Mouse (Mus musculus): ENCODE data around the gene Nrf1. TPM values are rescaled to one million over a fixed set of nuclear protein-coding genes. Genes with fewer than 3 reads are reported as not detected.

The Nrf1 gene
- polyA plus RNA-seq, 1 experiment from 2014 or later, result 60.9 TPM

GRCm38 (mm10) chr6:30153733-30154415, 106.1 kb downstream of the Nrf1 start:
- no peak overlapping the region for H3K9ac ChIP-seq (replicated peaks; ENCODE audit: low read depth, low read length)
- H3K4me2 ChIP-seq (replicated peaks; ENCODE audit: low read depth, low read length), result no peak overlapping the region
- H3K9me3 ChIP-seq (ENCODE audit: control insufficient read depth, low read depth, low read length), result no peaks in the 10 kb centered on the region
- no peaks in the 10 kb centered on the region for H3K4me1 ChIP-seq (ENCODE audit: control insufficient read depth, insufficient read depth, low read length)
- no peak overlapping the region for H3K27ac ChIP-seq (ENCODE audit: low read length)
- 95% methylated on average over 15 of the region's 15 CpGs for WGBS
- 0 out of 2 replicates have a peak, but pooled peaks cover 9% of the 10 kb centered on the region for H3K36me3 ChIP-seq (ENCODE audit: control insufficient read depth, insufficient read depth, low read length)
- no peak for ATAC-seq (ENCODE audit: insufficient number of reproducible peaks, insufficient read depth, low FRiP score, low read depth)
- no peaks in the 10 kb centered on the region for H3K27me3 ChIP-seq (ENCODE audit: control insufficient read depth, insufficient read depth, low read length)
- H3K4me3 ChIP-seq (ENCODE audit: low read depth, low read length), result no peak overlapping the region

GRCm38 (mm10) chr6:30159516-30160045, 111.8 kb downstream of the Nrf1 start:
- H3K27ac ChIP-seq (ENCODE audit: low read length), result no peak overlapping the region
- no peak for ATAC-seq (ENCODE audit: insufficient number of reproducible peaks, insufficient read depth, low FRiP score, low read depth)
- 80% methylated on average over 4 of the region's 4 CpGs for WGBS

GRCm38 (mm10) chr6:30160408-30160807, 112.6 kb downstream of the Nrf1 start:
- H3K36me3 ChIP-seq (ENCODE audit: control insufficient read depth, insufficient read depth, low read length), result no peaks in the 10 kb centered on the region
- H3K4me2 ChIP-seq (replicated peaks; ENCODE audit: low read depth, low read length), result no peak overlapping the region
- no peaks in the 10 kb centered on the region for H3K9me3 ChIP-seq (ENCODE audit: control insufficient read depth, low read depth, low read length)
- 71% methylated on average over 4 of the region's 4 CpGs for WGBS
- no peaks in the 10 kb centered on the region for H3K27me3 ChIP-seq (ENCODE audit: control insufficient read depth, insufficient read depth, low read length)
- ATAC-seq (ENCODE audit: insufficient number of reproducible peaks, insufficient read depth, low FRiP score, low read depth), result no peak
- H3K27ac ChIP-seq (ENCODE audit: low read length), result no peak overlapping the region
- H3K4me3 ChIP-seq (ENCODE audit: low read depth, low read length), result no peak overlapping the region
- H3K9ac ChIP-seq (replicated peaks; ENCODE audit: low read depth, low read length), result no peak overlapping the region
- peaks cover 8% of the 10 kb centered on the region; the same call in 1 of the 2 replicates for H3K4me1 ChIP-seq (ENCODE audit: control insufficient read depth, insufficient read depth, low read length)

More at GRCm38 (mm10) chr6:30159516-30160045, 111.8 kb downstream of the Nrf1 start:
- H3K4me1 ChIP-seq (ENCODE audit: control insufficient read depth, insufficient read depth, low read length), result peaks cover 8% of the 10 kb centered on the region; the same call in 1 of the 2 replicates
- H3K9me3 ChIP-seq (ENCODE audit: control insufficient read depth, low read depth, low read length), result no peaks in the 10 kb centered on the region
- H3K27me3 ChIP-seq (ENCODE audit: control insufficient read depth, insufficient read depth, low read length), result no peaks in the 10 kb centered on the region
- no peak overlapping the region for H3K9ac ChIP-seq (replicated peaks; ENCODE audit: low read depth, low read length)
- H3K4me2 ChIP-seq (replicated peaks; ENCODE audit: low read depth, low read length), result no peak overlapping the region
- no peak overlapping the region for H3K4me3 ChIP-seq (ENCODE audit: low read depth, low read length)
- H3K36me3 ChIP-seq (ENCODE audit: control insufficient read depth, insufficient read depth, low read length), result no peaks in the 10 kb centered on the region

GRCm38 (mm10) chr6:30161618-30162017, 113.8 kb downstream of the Nrf1 start:
- no peak overlapping the region for H3K27ac ChIP-seq (ENCODE audit: low read length)
- H3K9ac ChIP-seq (replicated peaks; ENCODE audit: low read depth, low read length), result no peak overlapping the region
- no peaks in the 10 kb centered on the region for H3K9me3 ChIP-seq (ENCODE audit: control insufficient read depth, low read depth, low read length)
- H3K27me3 ChIP-seq (ENCODE audit: control insufficient read depth, insufficient read depth, low read length), result no peaks in the 10 kb centered on the region
- ATAC-seq (ENCODE audit: insufficient number of reproducible peaks, insufficient read depth, low FRiP score, low read depth), result no peak
- no peaks in the 10 kb centered on the region for H3K36me3 ChIP-seq (ENCODE audit: control insufficient read depth, insufficient read depth, low read length)
- no peak overlapping the region for H3K4me2 ChIP-seq (replicated peaks; ENCODE audit: low read depth, low read length)
- 64% methylated on average over 2 of the region's 2 CpGs for WGBS
- peaks cover 8% of the 10 kb centered on the region; the same call in 1 of the 2 replicates for H3K4me1 ChIP-seq (ENCODE audit: control insufficient read depth, insufficient read depth, low read length)
- no peak overlapping the region for H3K4me3 ChIP-seq (ENCODE audit: low read depth, low read length)

- no peak for ATAC-seq (ENCODE audit: insufficient number of reproducible peaks, insufficient read depth, low FRiP score, low read depth)
- Histone ChIP-seq H3K4me1 (ENCODE audit: control insufficient read depth, insufficient read depth, low read length) (peaks cover 8% of the 10 kb centered on the region; the same call in 1 of the 2 replicates), H3K9me3 (ENCODE audit: control insufficient read depth, low read depth, low read length) (no peaks in the 10 kb centered on the region), H3K36me3 (ENCODE audit: control insufficient read depth, insufficient read depth, low read length) (no peaks in the 10 kb centered on the region), H3K27me3 (ENCODE audit: control insufficient read depth, insufficient read depth, low read length) (no peaks in the 10 kb centered on the region), H3K4me3 (ENCODE audit: low read depth, low read length) (no peak overlapping the region), H3K9ac (replicated peaks; ENCODE audit: low read depth, low read length) (no peak overlapping the region), H3K27ac (ENCODE audit: low read length) (no peak overlapping the region), H3K4me2 (replicated peaks; ENCODE audit: low read depth, low read length) (no peak overlapping the region)
- 43% methylated on average over 7 of the region's 7 CpGs for WGBS
Observed at GRCm38 (mm10) chr6:30162091-30162490, 114.3 kb downstream of the Nrf1 start.

GRCm38 (mm10) chr6:30166349-30166748, 118.6 kb downstream of the Nrf1 start:
- no peak for ATAC-seq (ENCODE audit: insufficient number of reproducible peaks, insufficient read depth, low FRiP score, low read depth)
- Histone ChIP-seq H3K4me1 (ENCODE audit: control insufficient read depth, insufficient read depth, low read length) (peaks cover 13% of the 10 kb centered on the region), H3K27me3 (ENCODE audit: control insufficient read depth, insufficient read depth, low read length) (peaks cover 11% of the 10 kb centered on the region), H3K27ac (ENCODE audit: low read length) (no peak overlapping the region), H3K9me3 (ENCODE audit: control insufficient read depth, low read depth, low read length) (no peaks in the 10 kb centered on the region), H3K36me3 (ENCODE audit: control insufficient read depth, insufficient read depth, low read length) (no peaks in the 10 kb centered on the region), H3K9ac (replicated peaks; ENCODE audit: low read depth, low read length) (no peak overlapping the region), H3K4me3 (ENCODE audit: low read depth, low read length) (no peak overlapping the region), H3K4me2 (replicated peaks; ENCODE audit: low read depth, low read length) (no peak overlapping the region)
- WGBS, result 62% methylated on average over 3 of the region's 3 CpGs

GRCm38 (mm10) chr6:30167192-30167591, 119.4 kb downstream of the Nrf1 start:
- Histone ChIP-seq H3K4me1 (ENCODE audit: control insufficient read depth, insufficient read depth, low read length) (peaks cover 10% of the 10 kb centered on the region), H3K9me3 (ENCODE audit: control insufficient read depth, low read depth, low read length) (no peaks in the 10 kb centered on the region), H3K27me3 (ENCODE audit: control insufficient read depth, insufficient read depth, low read length) (peaks cover 12% of the 10 kb centered on the region), H3K27ac (ENCODE audit: low read length) (no peak overlapping the region), H3K36me3 (ENCODE audit: control insufficient read depth, insufficient read depth, low read length) (no peaks in the 10 kb centered on the region), H3K4me3 (ENCODE audit: low read depth, low read length) (no peak overlapping the region), H3K4me2 (replicated peaks; ENCODE audit: low read depth, low read length) (no peak overlapping the region), H3K9ac (replicated peaks; ENCODE audit: low read depth, low read length) (no peak overlapping the region)
- WGBS, result 28% methylated on average over 11 of the region's 11 CpGs
- ATAC-seq (ENCODE audit: insufficient number of reproducible peaks, insufficient read depth, low FRiP score, low read depth), result no peak

- peaks cover 11% of the 10 kb centered on the region for H3K4me1 ChIP-seq (ENCODE audit: control insufficient read depth, insufficient read depth, low read length)
- no peak overlapping the region for H3K4me2 ChIP-seq (replicated peaks; ENCODE audit: low read depth, low read length)
- no peak overlapping the region for H3K9ac ChIP-seq (replicated peaks; ENCODE audit: low read depth, low read length)
- no peak overlapping the region for H3K4me3 ChIP-seq (ENCODE audit: low read depth, low read length)
- no peak overlapping the region for H3K27ac ChIP-seq (ENCODE audit: low read length)
- H3K27me3 ChIP-seq (ENCODE audit: control insufficient read depth, insufficient read depth, low read length), result peaks cover 20% of the 10 kb centered on the region
- no peaks in the 10 kb centered on the region for H3K9me3 ChIP-seq (ENCODE audit: control insufficient read depth, low read depth, low read length)
- no peak for ATAC-seq (ENCODE audit: insufficient number of reproducible peaks, insufficient read depth, low FRiP score, low read depth)
- WGBS, result 77% methylated on average over 3 of the region's 3 CpGs
- H3K36me3 ChIP-seq (ENCODE audit: control insufficient read depth, insufficient read depth, low read length), result no peaks in the 10 kb centered on the region
Observed at GRCm38 (mm10) chr6:30168275-30168674, 120.5 kb downstream of the Nrf1 start.
